Mouse (Mus musculus) spleen, postnatal 10 days (tissue): Measurements from ENCODE around the gene Mrps26.
A peak's percentile ranks its signal among the peaks of the same experiment; 100 is the strongest.
"Not testable (repeated sequence)": the region's sequence is repeated elsewhere in the genome, so short reads cannot be mapped to it uniquely, and the experiment has no call there.

Experiments
- DNase-seq, 2 experiments: peaks; one replicate each; pipeline ENCODE4 v3.0.0; 2021 to 2022; ENCODE audit warnings: low spot score in 2 of 2

Gene Mrps26

DNA sequence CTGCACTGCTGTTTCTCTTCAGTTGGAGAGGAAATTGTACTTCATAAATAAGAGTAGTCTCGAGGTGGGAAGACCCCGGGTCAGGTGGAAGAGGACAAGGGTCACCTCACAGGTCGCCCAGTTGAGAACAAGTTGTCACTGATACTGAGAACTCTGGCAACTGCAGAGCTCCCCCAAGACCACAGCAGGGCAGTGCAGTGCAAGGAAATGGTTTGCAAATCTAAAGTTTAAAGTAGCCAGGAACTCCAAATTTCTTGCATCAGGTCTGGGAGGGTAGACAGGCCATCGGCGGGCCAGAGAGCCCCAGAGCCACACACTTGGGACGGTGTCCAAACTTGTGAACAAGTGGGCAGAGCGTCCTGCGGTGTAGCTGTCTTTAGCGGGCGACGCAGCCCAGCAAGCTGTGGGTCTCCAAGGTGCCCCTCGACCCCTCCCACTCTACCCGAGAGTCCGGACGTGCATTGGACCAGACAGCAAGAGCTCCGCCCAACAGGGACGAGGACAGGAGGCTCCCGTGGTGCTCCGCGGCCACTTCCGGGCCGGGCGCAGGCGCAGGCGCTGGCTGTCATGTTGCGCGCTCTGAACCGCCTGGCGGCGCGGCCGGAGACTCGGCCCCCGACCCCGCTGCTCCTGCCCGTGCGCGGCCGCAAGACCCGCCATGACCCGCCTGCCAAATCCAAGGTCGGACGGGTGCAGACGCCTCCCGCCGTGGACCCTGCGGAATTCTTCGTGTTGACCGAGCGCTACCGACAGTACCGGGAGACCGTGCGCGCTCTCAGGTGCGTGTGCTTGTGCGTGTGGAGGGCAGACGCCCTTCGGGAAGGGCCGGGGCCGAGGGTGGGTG lies at the start of gene Mrps26:
Gene Mrps26 (plus strand): TSS at position 531 of the 844 bp plus-strand sequence.
- DNase-seq = peak; percentile 72 to 91

GRCm38 (mm10) chr2:130513907-130514306 lies 49.6 kb upstream of the Mrps26 start:
- no peak for DNase-seq

GRCm38 (mm10) chr2:130515791-130516190 lies 47.8 kb upstream of the Mrps26 start:
- DNase-seq = no peak

DNA sequence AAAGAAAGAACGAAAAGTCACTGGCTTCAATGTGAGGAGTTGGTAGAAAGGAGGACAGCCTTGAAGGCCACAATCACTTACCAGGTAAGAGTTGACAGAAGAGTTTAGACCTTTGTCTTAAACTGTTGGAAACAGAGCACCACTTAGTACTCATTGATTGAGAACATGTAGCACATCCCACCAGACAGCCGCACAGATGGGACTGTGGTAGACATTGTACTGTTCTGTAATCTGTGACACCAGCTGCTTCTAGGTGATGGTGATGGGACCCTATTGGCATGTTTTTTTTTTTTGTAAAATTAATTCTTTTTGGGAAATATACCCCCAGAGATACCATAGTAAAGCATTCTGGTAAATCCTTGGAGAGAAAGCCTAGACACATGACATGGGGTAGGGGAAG lies 41.6 kb upstream of the Mrps26 start:
- no peak for DNase-seq

- not testable (repeated sequence) for DNase-seq
Observed at GRCm38 (mm10) chr2:130525480-130525879, 38.1 kb upstream of the Mrps26 start.

GRCm38 (mm10) chr2:130528457-130528856 lies 35.1 kb upstream of the Mrps26 start:
- DNase-seq = no peak

DNA sequence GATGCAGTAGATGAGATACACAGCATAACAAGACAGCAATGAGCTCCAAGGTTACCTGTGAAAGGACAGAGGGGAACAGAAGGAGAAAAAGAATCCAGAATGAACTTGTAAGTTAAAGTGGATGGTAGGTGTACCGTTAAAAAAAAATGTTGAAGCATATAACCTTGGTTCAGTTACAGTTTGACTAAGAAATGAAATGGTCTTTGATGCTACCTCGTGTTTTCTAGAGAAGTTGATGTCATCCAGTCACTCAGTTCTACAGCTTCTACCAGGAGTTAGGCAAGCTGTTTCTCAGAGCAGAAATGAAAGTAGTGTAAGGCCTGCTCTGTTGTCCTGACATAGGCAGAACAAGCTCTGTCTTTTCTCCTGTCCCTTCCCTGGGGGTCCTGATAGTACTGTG lies 34.3 kb upstream of the Mrps26 start:
- no peak for DNase-seq

DNA sequence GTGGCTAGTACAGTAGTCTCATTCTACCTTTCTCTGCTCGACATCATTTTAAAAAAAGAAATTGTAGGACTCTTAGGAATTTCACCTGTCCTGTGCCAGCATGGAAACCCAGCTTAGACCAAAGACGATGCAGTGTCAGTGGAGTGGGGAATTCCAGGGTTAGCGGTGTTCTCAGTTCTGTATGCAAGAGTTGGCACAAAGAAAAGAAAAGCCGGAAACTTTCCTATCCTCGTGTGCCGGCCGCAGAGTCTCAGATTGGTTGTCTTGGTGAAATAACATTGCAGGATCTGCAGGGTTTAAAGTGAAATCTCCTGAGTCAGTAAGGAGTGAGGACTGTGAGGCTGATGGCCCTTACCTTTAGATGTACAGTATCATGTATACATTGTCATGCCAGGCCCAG lies 33.6 kb upstream of the Mrps26 start:
- DNase-seq = no peak

DNA sequence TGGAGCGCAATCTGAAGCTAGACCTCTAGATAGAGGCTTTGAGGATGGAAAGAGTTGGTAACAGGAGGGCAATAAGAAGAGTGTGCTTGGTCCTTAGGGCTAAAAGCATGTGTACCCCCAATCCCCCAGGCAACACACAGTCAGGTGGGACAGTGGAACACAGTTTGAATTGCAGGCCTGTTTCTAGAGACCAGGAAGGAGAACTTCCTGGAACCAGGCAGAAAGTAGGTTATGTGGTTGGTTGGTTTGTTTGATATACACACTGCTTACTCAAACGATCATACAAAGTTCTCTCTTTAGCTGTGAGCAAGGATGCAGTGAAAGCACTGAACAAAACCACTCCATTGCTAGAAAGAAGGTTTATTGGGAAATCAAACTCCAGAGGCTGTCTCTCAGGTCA lies 31.3 kb upstream of the Mrps26 start:
- DNase-seq = no peak

DNA sequence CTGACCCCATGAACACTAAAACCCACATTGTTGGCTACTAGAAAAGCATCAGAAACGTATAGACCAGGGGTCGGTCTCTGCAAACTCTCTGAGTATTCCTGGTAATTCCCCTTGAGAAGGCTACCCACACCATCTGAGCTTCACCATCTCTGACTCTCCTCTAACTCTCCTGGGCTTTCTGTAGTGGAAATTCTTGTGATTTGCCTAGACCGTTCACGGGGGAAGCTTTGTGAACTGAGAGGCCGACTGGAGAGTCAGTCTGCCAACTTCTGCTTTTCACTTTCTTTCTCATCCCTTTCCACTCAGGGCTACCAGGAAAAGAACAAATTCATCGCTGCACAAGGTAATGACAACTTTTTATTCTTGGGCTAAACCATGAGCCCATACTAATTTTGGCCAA lies 28.5 kb upstream of the Mrps26 start:
- no peak for DNase-seq

- no peak for DNase-seq
Observed at GRCm38 (mm10) chr2:130536890-130537289, 26.7 kb upstream of the Mrps26 start.

DNA sequence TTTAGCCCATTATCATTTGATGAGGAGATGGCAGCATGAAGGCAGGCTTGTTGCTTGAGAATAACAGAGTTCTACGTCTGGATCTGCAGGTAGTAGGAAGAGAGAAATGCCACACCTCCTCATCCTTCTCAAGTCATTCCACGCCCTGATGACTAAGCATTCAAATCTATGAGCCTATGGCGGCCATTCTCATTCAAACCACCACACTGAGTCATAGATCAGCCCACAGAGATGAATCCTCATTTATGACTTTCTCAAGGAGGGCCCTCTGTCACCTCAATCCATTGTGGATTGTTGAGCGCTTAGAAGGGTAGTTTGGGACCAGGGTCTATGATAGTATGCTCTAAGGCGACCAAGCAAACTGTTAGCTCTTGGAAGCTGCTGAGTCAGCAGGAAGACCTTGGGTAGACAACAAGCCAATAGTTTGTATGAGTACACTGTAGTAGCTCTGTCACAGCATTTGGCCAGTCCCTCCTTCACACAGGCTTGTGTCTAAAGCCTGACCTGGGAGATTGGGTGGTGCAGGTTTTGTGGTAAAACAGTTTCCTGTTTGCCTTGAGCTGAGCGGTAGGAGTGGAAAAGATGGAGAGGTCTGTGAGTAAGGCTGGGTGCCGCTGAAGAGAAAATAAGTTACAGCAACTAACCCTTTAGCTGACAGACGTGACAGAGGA lies 24.5 kb upstream of the Mrps26 start:
- no peak for DNase-seq

DNA sequence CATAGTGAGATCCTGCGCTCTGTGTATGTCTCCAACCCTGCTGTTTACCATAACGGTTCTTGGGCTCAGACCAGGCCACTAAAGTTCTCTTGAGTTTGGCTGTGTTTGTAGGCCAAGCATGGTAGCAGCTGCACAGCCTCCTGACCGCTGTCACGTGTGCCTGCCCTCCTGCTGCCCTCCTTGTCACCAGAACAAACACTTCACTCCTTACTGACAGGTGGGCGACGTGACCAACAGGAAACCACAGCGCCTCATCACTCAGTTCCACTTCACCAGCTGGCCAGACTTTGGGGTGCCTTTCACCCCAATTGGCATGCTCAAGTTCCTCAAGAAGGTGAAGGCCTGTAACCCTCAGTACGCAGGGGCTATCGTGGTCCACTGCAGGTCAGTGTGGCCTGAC lies 23.3 kb upstream of the Mrps26 start:
- DNase-seq = peak in 1 of 2 experiments; percentile 39

- no peak for DNase-seq
Observed at GRCm38 (mm10) chr2:130546957-130547356, 16.6 kb upstream of the Mrps26 start.

DNA sequence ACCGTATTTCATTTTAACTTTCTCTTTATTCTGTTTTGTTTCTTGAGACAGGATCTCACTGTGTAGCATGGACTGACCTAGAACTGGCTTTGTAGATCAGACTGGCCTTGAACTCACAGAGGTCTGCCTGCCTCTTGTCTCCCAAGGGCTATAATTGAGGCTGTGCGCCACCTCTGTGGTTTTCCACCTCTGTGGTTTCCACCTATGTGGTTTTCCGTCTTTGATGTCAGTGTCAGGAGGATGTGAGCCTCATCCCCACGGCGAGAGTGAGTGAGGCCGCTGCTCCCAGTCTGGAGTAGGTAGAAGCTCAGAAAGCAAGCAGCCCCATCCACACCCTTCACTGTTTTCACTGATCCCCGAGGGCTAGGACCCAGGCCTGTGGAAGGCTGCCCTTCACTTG lies 8.7 kb upstream of the Mrps26 start:
- DNase-seq = no peak

GRCm38 (mm10) chr2:130556292-130556691 lies 7.2 kb upstream of the Mrps26 start:
- no peak for DNase-seq

DNA sequence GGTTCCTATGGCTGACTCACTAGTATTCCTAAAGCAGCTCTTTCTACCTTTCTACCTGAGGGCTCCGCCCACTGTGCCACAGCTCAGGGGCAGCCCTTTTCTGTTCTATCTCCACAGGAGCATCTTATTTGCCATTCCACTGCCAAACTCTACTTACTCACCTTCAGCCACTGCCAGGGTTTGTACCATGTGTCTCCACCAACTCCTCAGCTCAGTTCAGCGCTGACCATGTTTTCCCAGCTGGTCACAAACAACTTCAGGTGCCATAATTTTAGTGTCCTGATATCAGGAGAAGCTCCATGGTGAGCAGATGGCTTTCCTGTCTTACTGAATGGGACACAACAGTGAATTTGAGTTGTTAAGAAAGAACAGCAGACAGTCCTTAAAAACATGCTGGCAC lies 6.1 kb upstream of the Mrps26 start:
- DNase-seq = no peak

GRCm38 (mm10) chr2:130558015-130558414 lies 5.5 kb upstream of the Mrps26 start:
- DNase-seq = no peak

DNA sequence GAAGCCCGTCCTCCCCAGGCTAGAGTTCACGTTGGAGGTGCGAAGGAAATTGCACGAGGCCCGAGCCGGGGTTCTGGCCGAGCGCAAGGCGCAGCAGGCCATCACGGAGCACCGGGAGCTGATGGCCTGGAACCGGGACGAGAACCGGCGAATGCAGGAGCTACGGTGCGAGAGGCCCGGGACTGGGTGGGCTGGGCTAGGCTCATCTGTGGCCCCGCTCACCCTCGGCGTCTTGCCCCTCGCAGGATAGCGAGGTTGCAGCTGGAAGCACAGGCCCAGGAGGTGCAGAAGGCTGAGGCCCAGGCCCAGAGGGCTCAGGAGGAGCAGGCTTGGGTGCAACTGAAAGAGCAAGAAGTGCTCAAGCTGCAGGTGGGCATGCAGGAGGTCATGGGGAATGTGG lies 521 bp downstream of the Mrps26 start:
- DNase-seq = no peak

- DNase-seq = no peak
Observed at GRCm38 (mm10) chr2:130564983-130565382, 1.4 kb downstream of the Mrps26 start.

- DNase-seq = no peak
Observed at GRCm38 (mm10) chr2:130568921-130569320, 5.4 kb downstream of the Mrps26 start.

DNA sequence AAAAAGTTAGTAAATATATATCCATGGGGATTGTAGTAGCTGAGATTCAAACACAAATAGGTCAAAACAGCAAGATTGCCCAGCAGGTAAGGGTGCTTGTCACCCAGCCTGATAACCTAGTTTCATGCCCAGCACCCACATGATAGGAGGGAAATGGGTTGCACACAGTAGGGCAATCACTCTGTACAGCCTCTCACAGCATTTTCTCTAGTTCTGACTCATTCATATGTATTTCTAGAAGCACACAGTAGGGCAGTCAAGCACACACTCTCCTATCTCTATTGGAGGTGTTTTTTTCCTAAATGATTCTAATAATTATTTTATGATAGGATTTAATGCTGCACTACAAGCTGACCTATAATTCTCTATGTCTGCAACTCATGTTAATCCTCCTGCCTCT lies 6.4 kb downstream of the Mrps26 start:
- no peak for DNase-seq

DNA sequence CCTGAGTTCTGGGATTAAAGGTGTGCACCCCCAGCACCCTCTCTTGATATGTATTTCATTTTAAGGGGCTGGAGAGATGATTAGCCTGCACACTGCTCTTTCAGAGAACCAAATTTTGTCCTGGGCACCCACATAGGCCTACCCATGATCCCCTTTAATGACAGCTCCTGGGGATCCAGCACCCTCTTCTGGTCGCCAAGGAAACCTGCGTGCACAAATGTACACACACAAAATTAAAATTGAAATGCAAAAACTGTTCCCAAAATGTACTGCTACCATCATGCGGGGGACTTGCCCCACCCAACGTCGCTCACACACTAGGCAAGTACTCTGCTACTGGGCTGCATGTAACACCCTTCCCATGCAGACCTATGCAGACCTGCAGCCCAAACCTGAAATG lies 11.4 kb downstream of the Mrps26 start:
- no peak for DNase-seq
